Mouse (Mus musculus) CH12.LX (cell line): ENCODE data around the gene St6gal1. TPM values are rescaled to one million over a fixed set of nuclear protein-coding genes. Genes with fewer than 3 reads are reported as not detected.

Experiments
- DNase-seq: peaks from one replicate; pipeline ENCODE4 v3.0.0-alpha.2; 2013; ENCODE audit errors: extremely low read depth
- H3K27ac ChIP-seq: 2 replicates; pipeline ENCODE4 v1.5.1; 2012; ENCODE audit warnings: low read depth, mild to moderate bottlenecking, control low read depth, moderate library complexity; ENCODE audit not compliant: insufficient read depth
- H3K27me3 ChIP-seq: replicated peaks from 2 replicates; pipeline ENCODE3; 2012; ENCODE audit warnings: inconsistent platforms
- H3K36me3 ChIP-seq, 2 experiments: replicated peaks in 1 of 2; 2 replicates each; pipeline versions ENCODE3 to v1.6.1; 2012; ENCODE audit warnings: inconsistent platforms in 1 of 2, low read length in 1 of 2, mild to moderate bottlenecking in 1 of 2, mixed read lengths in 1 of 2, moderate library complexity in 1 of 2; ENCODE audit not compliant: control insufficient read depth in 1 of 2, insufficient read depth in 1 of 2
- H3K4me1 ChIP-seq, 2 experiments: 2 replicates each; pipeline ENCODE4 v1.6.1; 2012; ENCODE audit warnings: inconsistent platforms in 1 of 2, moderate library complexity in 1 of 2; ENCODE audit not compliant: insufficient read depth in 2 of 2, control insufficient read depth in 1 of 2
- H3K4me2 ChIP-seq: 2 replicates; pipeline ENCODE4 v1.6.1; 2012; ENCODE audit warnings: low read depth, mild to moderate bottlenecking, control low read depth; ENCODE audit not compliant: poor library complexity, insufficient read depth, severe bottlenecking
- H3K4me3 ChIP-seq, 3 experiments: fragments of 150-350 bp in 1 of 3; sonication (generic) in 1 of 3; replicated peaks in 1 of 3; 2 replicates each; pipeline versions ENCODE3 to v1.5.1; 2011 to 2012; ENCODE audit warnings: low read depth in 2 of 3, low read length in 2 of 3, mild to moderate bottlenecking in 2 of 3, moderate library complexity in 2 of 3, control low read depth in 1 of 3, improper control_type of control experiment in 1 of 3, inconsistent platforms in 1 of 3, mixed read lengths in 1 of 3; ENCODE audit not compliant: poor library complexity in 1 of 3
- H3K79me2 ChIP-seq: replicated peaks from 2 replicates; pipeline ENCODE4 v1.6.1; 2012; ENCODE audit warnings: mild to moderate bottlenecking, moderate library complexity; ENCODE audit not compliant: control insufficient read depth, poor library complexity, insufficient read depth, severe bottlenecking; ENCODE audit errors: extremely low read depth
- H3K9ac ChIP-seq: 2 replicates; pipeline ENCODE4 v1.6.1; 2012; ENCODE audit warnings: low read depth, mild to moderate bottlenecking, control low read depth, moderate library complexity; ENCODE audit not compliant: insufficient read depth
- H3K9me3 ChIP-seq: replicated peaks from 2 replicates; pipeline ENCODE3; 2012; ENCODE audit warnings: low read length, inconsistent platforms, mixed read lengths
- BHLHE40 ChIP-seq: IDR thresholded peaks from 2 replicates; pipeline ENCODE4 v1.6.1; 2011; ENCODE audit warnings: mild to moderate bottlenecking, low read depth, low read length, improper control_type of control experiment
- CHD1 ChIP-seq: IDR thresholded peaks from 2 replicates; pipeline ENCODE4 v1.6.1; 2012; ENCODE audit warnings: low read depth, low read length, improper control_type of control experiment, inconsistent platforms
- E2F4 ChIP-seq: IDR thresholded peaks from 2 replicates; pipeline ENCODE4 v1.6.1; 2011; ENCODE audit warnings: low read depth, low read length, improper control_type of control experiment; ENCODE audit not compliant: insufficient replicate concordance
- ELF1 ChIP-seq: IDR thresholded peaks from 2 replicates; pipeline ENCODE4 v1.6.1; 2014; ENCODE audit warnings: low read depth, mild to moderate bottlenecking, inconsistent platforms, low read length, improper control_type of control experiment
- IRF4 ChIP-seq: IDR thresholded peaks from 2 replicates; pipeline ENCODE4 v1.6.1; 2014; ENCODE audit warnings: low read depth, mild to moderate bottlenecking, inconsistent platforms, low read length, improper control_type of control experiment
- JUN ChIP-seq: IDR thresholded peaks from 2 replicates; pipeline ENCODE4 v1.6.1; 2011; ENCODE audit warnings: low read depth, mild to moderate bottlenecking, low read length, improper control_type of control experiment, moderate library complexity; ENCODE audit not compliant: insufficient read depth
- KAT2A ChIP-seq: IDR thresholded peaks from 2 replicates; pipeline ENCODE4 v1.6.1; 2012; ENCODE audit warnings: low read length, improper control_type of control experiment, inconsistent platforms; ENCODE audit not compliant: insufficient replicate concordance
- MAFK ChIP-seq: IDR thresholded peaks from 2 replicates; pipeline ENCODE4 v1.6.1; 2011; ENCODE audit warnings: low read length, improper control_type of control experiment; ENCODE audit not compliant: insufficient replicate concordance
- MAX ChIP-seq: IDR thresholded peaks from 2 replicates; pipeline ENCODE4 v1.6.1; 2011; ENCODE audit warnings: low read length, improper control_type of control experiment
- MAZ ChIP-seq: IDR thresholded peaks from 2 replicates; pipeline ENCODE4 v1.6.1; 2012; ENCODE audit warnings: low read depth, mild to moderate bottlenecking, inconsistent platforms, low read length, improper control_type of control experiment, moderate library complexity
- MXI1 ChIP-seq: IDR thresholded peaks from 2 replicates; pipeline ENCODE4 v1.6.1; 2011; ENCODE audit warnings: mild to moderate bottlenecking, low read depth, low read length, improper control_type of control experiment
- MYC ChIP-seq: IDR thresholded peaks from 2 replicates; pipeline ENCODE4 v1.6.1; 2011; ENCODE audit warnings: low read depth, mild to moderate bottlenecking, improper control_type of control experiment, low read length
- NELFE ChIP-seq: IDR thresholded peaks from 2 replicates; pipeline ENCODE4 v1.6.1; 2011; ENCODE audit warnings: low read depth, low read length, improper control_type of control experiment
- POLR2AphosphoS2 ChIP-seq: IDR thresholded peaks from 2 replicates; pipeline ENCODE4 v1.6.1; 2011; ENCODE audit warnings: low read depth, low read length, improper control_type of control experiment
- RAD21 ChIP-seq: IDR thresholded peaks from 2 replicates; pipeline ENCODE4 v1.6.1; 2011; ENCODE audit warnings: low read depth, mild to moderate bottlenecking, low read length, improper control_type of control experiment, moderate library complexity
- SIN3A ChIP-seq: IDR thresholded peaks from 2 replicates; pipeline ENCODE4 v1.6.1; 2012; ENCODE audit warnings: low read length, improper control_type of control experiment, inconsistent platforms
- SMC3 ChIP-seq: IDR thresholded peaks from 2 replicates; pipeline ENCODE4 v1.6.1; 2011; ENCODE audit warnings: low read depth, low read length, improper control_type of control experiment
- TBP ChIP-seq: conservative IDR thresholded peaks from 2 replicates; pipeline ENCODE4 v1.6.1; 2011; ENCODE audit warnings: low read depth, low read length, improper control_type of control experiment
- UBTF ChIP-seq: IDR thresholded peaks from 2 replicates; pipeline ENCODE4 v1.6.1; 2012; ENCODE audit warnings: low read depth, mild to moderate bottlenecking, inconsistent platforms, low read length, improper control_type of control experiment, moderate library complexity
- USF1 ChIP-seq: IDR thresholded peaks from 2 replicates; pipeline ENCODE4 v1.6.1; 2014; ENCODE audit warnings: low read depth, mild to moderate bottlenecking, inconsistent platforms, low read length, improper control_type of control experiment
- ZNF384 ChIP-seq: IDR thresholded peaks from 2 replicates; pipeline ENCODE4 v1.6.1; 2012; ENCODE audit warnings: low read depth, low read length, improper control_type of control experiment, inconsistent platforms
- dilution Hi-C: fragments of 300-500 bp; cut with MboI; formaldehyde crosslinking; loops from 2 replicates; pipeline ENCODE4 v1.14.3; 2020; ENCODE audit warnings: low sequenced_read_pairs; ENCODE audit not compliant: extremely low pct_unique_long_range_greater_than_20kb, extremely low pct_ligation_motif_present
- in situ Hi-C: fragments of 300-500 bp; cut with MboI; formaldehyde crosslinking; loops from 3 replicates; pipeline ENCODE4 v1.14.3; 2019; ENCODE audit warnings: low sequenced_read_pairs, low pct_ligation_motif_present, low pct_unique_long_range_greater_than_20kb, mixed read lengths
- polyA plus RNA-seq: library from polyadenylated mRNA; unstranded; fragments of >175 nt; gene quantifications from 2 replicates; pipeline ENCODE4 v1.2.1, GENCODE M21; 2012; ENCODE audit warnings: low read depth; ENCODE audit not compliant: insufficient read length
- total RNA-seq, 2 experiments: library from RNA; depleted of rRNA; stranded (reverse); fragments of 300-350 nt in 1 of 2; fragments of >200 nt in 1 of 2; gene quantifications; 2 replicates each; pipeline ENCODE4 v1.2.3; 2012 to 2014

Gene St6gal1
- total and polyA plus RNA-seq, 3 experiments: 64.5 to 168 (median 67.8) TPM

DNA sequence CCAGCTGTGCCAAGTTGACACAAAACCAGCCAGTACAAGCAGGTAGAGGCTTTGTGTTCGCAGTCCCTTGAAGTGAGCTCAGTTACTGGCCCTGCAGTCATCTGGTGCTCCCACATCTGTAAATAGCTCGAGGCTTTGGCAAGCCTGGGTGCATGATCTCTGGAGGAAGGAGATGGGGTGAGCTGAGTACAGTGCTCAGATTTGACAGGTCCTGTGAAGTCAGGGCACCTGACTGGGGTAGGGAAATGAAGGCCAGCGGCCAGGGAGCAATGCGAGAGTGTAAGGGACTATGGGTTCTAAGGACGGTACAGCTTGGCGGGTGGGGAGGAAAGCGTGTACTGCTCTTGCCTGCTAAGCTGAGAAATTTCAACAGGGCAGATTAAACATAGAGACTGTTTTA, 43.7 kb downstream of the St6gal1 start:
- peaks cover 49 to 84% of the 10 kb centered on the region in 2 experiments for H3K4me1 ChIP-seq
- H3K9me3 ChIP-seq: no peaks in the 10 kb centered on the region
- H3K36me3 ChIP-seq: peaks cover 0 to 41% of the 10 kb centered on the region in 2 experiments
- H3K9ac ChIP-seq: no peak overlapping the region
- H3K27me3 ChIP-seq: no peaks in the 10 kb centered on the region
- H3K4me2 ChIP-seq: no peak overlapping the region
- H3K79me2 ChIP-seq: no peaks in the 10 kb centered on the region
- TF ChIP-seq TBP (no peak), RAD21 (no peak), NELFE (no peak), ZNF384 (no peak), MAX (no peak), MAFK (no peak), ELF1 (no peak), MXI1 (no peak), UBTF (no peak), POLR2AphosphoS2 (no peak), SMC3 (no peak), USF1 (no peak), CHD1 (no peak), KAT2A (no peak)
- dilution Hi-C loops: no loop called here
- DNase-seq: no peak
- in situ Hi-C loops: no loop called here
- H3K27ac ChIP-seq: no peak overlapping the region
- H3K4me3 ChIP-seq: no peak overlapping the region

DNA sequence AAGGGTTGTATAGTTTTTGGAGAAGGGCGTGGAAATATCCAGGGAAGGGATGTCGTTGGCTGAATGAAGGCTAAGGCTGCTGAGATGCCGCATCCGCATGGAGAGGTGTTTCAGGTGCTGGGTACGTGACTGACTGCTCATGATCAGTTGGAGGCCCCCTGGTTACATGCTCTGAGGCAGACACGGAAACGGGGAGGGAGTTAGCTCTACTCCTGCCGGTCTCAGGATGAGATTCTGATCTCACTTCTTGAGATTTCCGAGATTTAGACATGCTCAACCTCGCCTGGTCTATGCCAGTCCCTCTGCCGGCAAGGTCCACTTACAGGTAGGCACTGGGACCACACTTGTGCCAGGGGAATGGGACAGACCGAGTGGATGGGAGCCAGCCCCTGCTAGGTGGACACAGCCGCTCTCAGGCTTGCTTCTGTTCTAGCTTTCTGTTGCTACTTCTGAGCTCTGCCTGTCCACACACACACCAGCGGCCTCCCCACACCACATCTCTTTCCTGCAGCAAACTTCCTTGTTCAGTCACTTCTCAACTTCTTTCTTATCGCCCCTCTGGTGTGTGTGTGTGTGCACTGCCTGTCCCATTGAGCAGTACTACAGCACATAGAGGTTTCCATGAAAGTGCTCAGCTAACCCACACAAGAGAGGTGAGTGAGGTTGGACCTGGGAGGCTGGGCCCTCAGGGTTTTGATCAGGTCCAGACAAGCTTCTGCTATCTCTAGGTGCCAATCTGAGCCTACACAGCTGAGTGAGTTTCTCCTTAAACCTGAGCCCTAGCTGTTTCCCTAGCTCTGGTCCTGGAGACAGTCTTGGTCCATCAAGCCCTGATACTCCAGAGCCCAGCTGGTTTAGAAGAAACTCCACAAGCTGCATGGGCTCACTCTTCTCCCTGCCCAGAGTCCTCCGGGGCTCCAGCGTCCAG, 44.8 kb downstream of the St6gal1 start:
- Histone ChIP-seq H3K4me2 (no peak overlapping the region), H3K9ac (no peak overlapping the region), H3K79me2 (no peaks in the 10 kb centered on the region), H3K9me3 (no peaks in the 10 kb centered on the region), H3K27ac (peak overlapping the region; percentile 10; the same call in 1 of the 2 replicates), H3K27me3 (no peaks in the 10 kb centered on the region), H3K4me1 (peaks cover 55 to 94% of the 10 kb centered on the region in 2 experiments), H3K4me3 (no peak overlapping the region), H3K36me3 (peaks cover 0 to 32% of the 10 kb centered on the region in 2 experiments)
- DNase-seq: no peak
- in situ Hi-C loops (no loop called here), dilution Hi-C loops (no loop called here)
- no peak for TF ChIP-seq JUN
- no peak for TF ChIP-seq MAZ
- TF ChIP-seq MYC: no peak
- TF ChIP-seq IRF4: 0 out of 2 replicates have a peak, but pooled peaks have one; percentile 10
- no peak for TF ChIP-seq BHLHE40
- TF ChIP-seq SIN3A: no peak
- no peak for TF ChIP-seq KAT2A
- no peak for TF ChIP-seq E2F4
